Mouse (Mus musculus) myocyte (in vitro differentiated cells): ENCODE results near the gene Tmbim4. TPM values are rescaled to one million over a fixed set of nuclear protein-coding genes. Genes with fewer than 3 reads are reported as not detected.

Experiments
- H3K27me3 ChIP-seq: one replicate; pipeline ENCODE4 v1.6.1; 2011; ENCODE audit not compliant: control insufficient read depth, insufficient read depth, insufficient read length
- H3K36me3 ChIP-seq: one replicate; pipeline ENCODE4 v1.6.1; 2011; ENCODE audit not compliant: control insufficient read depth, insufficient read depth
- H3K4me2 ChIP-seq: one replicate; pipeline ENCODE4 v1.6.1; 2011; ENCODE audit warnings: low read depth, control low read depth
- H3K4me3 ChIP-seq: one replicate; pipeline ENCODE4 v1.5.1; 2011; ENCODE audit warnings: mild to moderate bottlenecking, control low read depth, moderate library complexity
- H3K79me2 ChIP-seq: one replicate; pipeline ENCODE4 v1.6.1; 2011; ENCODE audit not compliant: control insufficient read depth, insufficient read depth
- H3ac ChIP-seq: one replicate; pipeline ENCODE4 v1.6.1; 2011; ENCODE audit not compliant: control insufficient read depth, insufficient read length
- CEBPB ChIP-seq: IDR thresholded peaks from 2 replicates; pipeline ENCODE4 v1.6.1; 2011; ENCODE audit warnings: mild to moderate bottlenecking, moderate library complexity; ENCODE audit not compliant: poor library complexity, insufficient read depth, severe bottlenecking
- E2F4 ChIP-seq: IDR thresholded peaks from one replicate; pipeline ENCODE4 v1.6.1; 2011; ENCODE audit warnings: mild to moderate bottlenecking, control low read depth, moderate library complexity; ENCODE audit not compliant: insufficient read depth
- MAX ChIP-seq: IDR thresholded peaks from one replicate; pipeline ENCODE4 v1.6.1; 2011; ENCODE audit warnings: low read depth, mild to moderate bottlenecking, control low read depth
- MYOD1 ChIP-seq, 3 experiments: IDR thresholded peaks; one replicate each; pipeline ENCODE4 v1.6.1; 2011; ENCODE audit warnings: control low read depth in 2 of 3, low read depth in 2 of 3, mild to moderate bottlenecking in 2 of 3, moderate library complexity in 1 of 3; ENCODE audit not compliant: insufficient read length in 2 of 3, control insufficient read depth in 1 of 3
- MYOG ChIP-seq, 3 experiments: IDR thresholded peaks; one replicate each; pipeline ENCODE4 v1.6.1; 2011; ENCODE audit warnings: control low read depth in 2 of 3, low read depth in 2 of 3, mild to moderate bottlenecking in 2 of 3; ENCODE audit not compliant: insufficient read length in 2 of 3, control insufficient read depth in 1 of 3, insufficient read depth in 1 of 3
- POLR2A ChIP-seq: IDR thresholded peaks from one replicate; pipeline ENCODE4 v1.6.1; 2011; ENCODE audit warnings: low read depth, mild to moderate bottlenecking, control low read depth, moderate library complexity; ENCODE audit not compliant: insufficient read length
- POLR2AphosphoS2 ChIP-seq: IDR thresholded peaks from one replicate; pipeline ENCODE4 v1.6.1; 2011; ENCODE audit warnings: low read depth, control low read depth; ENCODE audit not compliant: insufficient read length
- REST ChIP-seq: IDR thresholded peaks from one replicate; pipeline ENCODE4 v1.6.1; 2011; ENCODE audit warnings: mild to moderate bottlenecking, control low read depth, moderate library complexity; ENCODE audit not compliant: insufficient read depth, insufficient read length
- SRF ChIP-seq: IDR thresholded peaks from one replicate; pipeline ENCODE4 v1.6.1; 2011; ENCODE audit warnings: low read depth; ENCODE audit not compliant: control insufficient read depth, insufficient read length
- TCF12 ChIP-seq: IDR thresholded peaks from one replicate; pipeline ENCODE4 v1.6.1; 2011; ENCODE audit warnings: mild to moderate bottlenecking, control low read depth; ENCODE audit not compliant: poor library complexity, insufficient read depth, severe bottlenecking
- TCF3 ChIP-seq: IDR thresholded peaks from one replicate; pipeline ENCODE4 v1.6.1; 2011; ENCODE audit warnings: low read depth, control low read depth; ENCODE audit not compliant: insufficient read length
- USF1 ChIP-seq: IDR thresholded peaks from one replicate; pipeline ENCODE4 v1.6.1; 2011; ENCODE audit warnings: low read depth, mild to moderate bottlenecking, control low read depth, moderate library complexity
- polyA plus RNA-seq: library from polyadenylated mRNA; unstranded; fragments of >200 nt; fragmentation: generic; extraction: Trizol; gene quantifications from one replicate; pipeline ENCODE4 v1.2.1, GENCODE M21; 2012; ENCODE audit warnings: missing spikeins

Tmbim4 gene
- polyA plus RNA-seq, 1 experiment: 229 TPM

DNA sequence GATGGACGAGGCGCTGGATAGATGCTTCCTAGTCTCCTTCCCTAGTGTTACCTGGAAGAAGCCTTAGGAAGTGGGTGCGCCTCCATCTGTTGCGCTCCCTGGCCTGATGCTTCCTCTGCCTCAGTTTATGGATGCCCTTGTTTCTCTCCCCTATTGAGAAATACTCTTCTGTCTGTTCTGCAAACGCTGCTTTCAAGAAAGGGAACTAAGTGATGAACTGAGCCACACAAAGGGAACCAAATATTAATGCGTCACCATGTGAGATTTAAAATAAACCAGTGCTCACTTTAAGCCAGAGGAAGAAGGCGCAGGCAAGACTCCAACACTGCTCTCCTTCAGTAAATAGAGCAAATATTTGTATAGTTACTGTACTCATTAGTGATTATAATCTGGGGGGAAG, 37.9 kb upstream of the Tmbim4 start:
- Histone ChIP-seq H3K36me3 (no peaks in the 10 kb centered on the region), H3ac (no peak overlapping the region), H3K27me3 (no peaks in the 10 kb centered on the region), H3K4me2 (no peak overlapping the region), H3K79me2 (no peaks in the 10 kb centered on the region), H3K4me3 (no peak overlapping the region)
- TF ChIP-seq CEBPB (no peak), USF1 (no peak), POLR2A (no peak), MAX (no peak), REST (no peak), POLR2AphosphoS2 (no peak), E2F4 (no peak), SRF (no peak), TCF12 (no peak), MYOD1 (IDR thresholded peaks at IDR 0.05; ENCODE audit: control insufficient read depth in 1 of 3, insufficient read length in 2 of 3, low read depth in 2 of 3) (no peak), TCF3 (no peak), MYOG (IDR thresholded peaks at IDR 0.05; ENCODE audit: control insufficient read depth in 1 of 3, insufficient read depth in 1 of 3, insufficient read length in 2 of 3, low read depth in 2 of 3) (no peak)

DNA sequence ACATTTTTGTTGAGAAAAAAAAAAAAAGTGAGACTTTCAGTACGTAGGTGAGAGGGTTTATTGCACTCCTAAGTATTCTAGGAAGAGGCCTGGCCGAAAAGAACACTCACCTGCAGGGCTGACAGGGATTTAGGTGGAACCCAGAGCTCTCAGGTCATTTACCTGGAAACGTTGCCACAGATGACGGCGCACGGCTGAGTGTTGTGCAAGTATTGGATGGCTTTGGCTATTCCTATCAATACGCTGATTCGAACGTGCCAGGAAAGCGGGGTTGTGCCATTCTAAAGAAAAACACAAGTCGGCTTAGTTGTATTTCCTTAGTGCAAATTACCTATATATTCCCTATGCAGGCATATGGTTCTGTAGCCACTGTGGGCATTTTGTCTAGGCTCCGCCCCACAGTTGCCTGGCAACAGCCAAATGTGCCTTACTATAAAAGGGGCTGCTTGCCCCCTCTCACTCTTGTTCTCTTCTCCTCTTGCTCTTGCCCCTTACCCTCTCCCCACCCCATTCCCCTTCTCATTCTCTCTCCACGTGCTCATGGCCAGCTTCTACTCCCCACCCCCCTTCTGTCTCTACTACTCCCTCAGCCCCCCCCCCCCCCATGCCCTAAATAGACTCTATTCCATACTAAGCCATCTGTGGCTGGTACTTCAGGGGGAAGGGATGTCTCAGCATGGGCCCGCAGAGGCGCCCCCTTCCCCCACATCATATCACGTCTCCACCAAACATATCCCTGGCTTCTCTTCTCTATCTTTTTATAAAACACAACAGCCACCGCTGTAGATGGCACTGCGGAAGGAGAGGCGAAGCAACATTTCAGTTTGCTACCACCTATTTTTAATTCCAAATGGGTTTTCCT, 36.2 kb upstream of the Tmbim4 start:
- Histone ChIP-seq H3K79me2 (no peaks in the 10 kb centered on the region), H3K36me3 (no peaks in the 10 kb centered on the region), H3K4me3 (no peak overlapping the region), H3ac (no peak overlapping the region), H3K4me2 (no peak overlapping the region), H3K27me3 (no peaks in the 10 kb centered on the region)
- TF ChIP-seq POLR2A (no peak), CEBPB (no peak), MYOG (IDR thresholded peaks at IDR 0.05; ENCODE audit: control insufficient read depth in 1 of 3, insufficient read depth in 1 of 3, insufficient read length in 2 of 3, low read depth in 2 of 3) (no peak), POLR2AphosphoS2 (no peak), USF1 (no peak), TCF3 (no peak)

GRCm38 (mm10) chr10:120165793-120166503, 35.4 kb upstream of the Tmbim4 start:
- Histone ChIP-seq H3ac (no peak overlapping the region), H3K4me3 (no peak overlapping the region), H3K36me3 (no peaks in the 10 kb centered on the region), H3K27me3 (no peaks in the 10 kb centered on the region), H3K4me2 (no peak overlapping the region), H3K79me2 (no peaks in the 10 kb centered on the region)
- TF ChIP-seq CEBPB: no peak
- no peak for TF ChIP-seq POLR2A

DNA sequence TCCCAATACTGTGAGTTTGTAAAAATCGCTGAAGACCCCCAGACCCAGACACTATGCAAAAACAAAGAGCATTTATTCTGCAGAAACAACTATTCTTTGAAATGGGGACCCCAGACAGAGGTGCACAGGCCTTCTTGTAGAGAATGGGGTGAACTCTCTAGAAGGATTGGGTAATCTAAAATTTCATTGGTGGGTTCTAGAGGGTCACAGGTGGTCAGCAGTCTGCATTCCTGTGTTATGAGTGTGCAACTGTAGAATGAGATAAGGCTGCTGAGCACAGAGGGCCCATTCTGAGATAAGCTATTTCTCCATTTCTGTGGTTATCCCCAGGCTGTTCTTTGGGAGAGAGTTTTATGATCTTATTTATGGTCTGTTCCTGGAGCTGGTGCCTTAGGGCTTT, 33.3 kb upstream of the Tmbim4 start:
- Histone ChIP-seq H3K4me2 (no peak overlapping the region), H3K36me3 (no peaks in the 10 kb centered on the region), H3K4me3 (no peak overlapping the region), H3K27me3 (no peaks in the 10 kb centered on the region), H3ac (no peak overlapping the region), H3K79me2 (no peaks in the 10 kb centered on the region)
- TF ChIP-seq TCF12 (no peak), CEBPB (no peak)

GRCm38 (mm10) chr10:120169064-120169463, 32.3 kb upstream of the Tmbim4 start:
- no peak overlapping the region for H3ac ChIP-seq
- H3K36me3 ChIP-seq: no peaks in the 10 kb centered on the region
- TF ChIP-seq SRF (no peak), POLR2A (no peak), POLR2AphosphoS2 (no peak), MYOD1 (IDR thresholded peaks at IDR 0.05; ENCODE audit: control insufficient read depth in 1 of 3, insufficient read length in 2 of 3, low read depth in 2 of 3) (no peak), E2F4 (no peak), MAX (no peak), TCF3 (no peak)
- H3K79me2 ChIP-seq: no peaks in the 10 kb centered on the region
- no peak overlapping the region for H3K4me2 ChIP-seq
- H3K27me3 ChIP-seq: no peaks in the 10 kb centered on the region
- no peak overlapping the region for H3K4me3 ChIP-seq
